Mouse (Mus musculus) stomach, embryonic 15.5 days (tissue): ENCODE data around the gene 2410004P03Rik. TPM values are rescaled to one million over a fixed set of nuclear protein-coding genes. Genes with fewer than 3 reads are reported as not detected.

ENCODE experiments used
- ATAC-seq: fragments of 200-750 bp; cut with Nextera tagmentation; 2 replicates; pipeline ENCODE4 v1.8.0; 2017; ENCODE audit warnings: low read depth, moderate number of reproducible peaks, moderate TSS enrichment; ENCODE audit not compliant: insufficient read depth, low FRiP score
- H3K27ac ChIP-seq: fragments of 300-500 bp; sonication (generic); 2 replicates; pipeline ENCODE4 v1.5.1; 2015; ENCODE audit warnings: mild to moderate bottlenecking, inconsistent platforms
- H3K27me3 ChIP-seq: fragments of 300-500 bp; sonication (generic); replicated peaks from 2 replicates; pipeline ENCODE4 v1.6.1; 2015; ENCODE audit warnings: inconsistent platforms
- H3K36me3 ChIP-seq: fragments of 300-500 bp; sonication (generic); 2 replicates; pipeline ENCODE4 v1.6.1; 2015; ENCODE audit warnings: inconsistent platforms
- H3K4me1 ChIP-seq: fragments of 300-500 bp; sonication (generic); 2 replicates; pipeline ENCODE4 v1.6.1; 2015; ENCODE audit warnings: inconsistent platforms
- H3K4me2 ChIP-seq: fragments of 300-500 bp; sonication (generic); 2 replicates; pipeline ENCODE4 v1.6.1; 2015; ENCODE audit warnings: mild to moderate bottlenecking, inconsistent platforms
- H3K4me3 ChIP-seq: fragments of 300-500 bp; sonication (generic); replicated peaks from 2 replicates; pipeline ENCODE4 v1.5.1; 2015; ENCODE audit warnings: inconsistent platforms
- H3K9ac ChIP-seq: fragments of 300-500 bp; sonication (generic); 2 replicates; pipeline ENCODE4 v1.6.1; 2015; ENCODE audit warnings: inconsistent platforms
- H3K9me3 ChIP-seq: fragments of 300-500 bp; sonication (generic); 2 replicates; pipeline ENCODE4 v1.6.1; 2016; ENCODE audit warnings: inconsistent platforms
- WGBS: fragments of 180-500 bp; shearing (Covaris S2); methylation state at CpG from one replicate; pipeline ENCODE4 v1.1.7; 2015; 5-methylcytosine and 5-hydroxymethylcytosine counted together
- polyA plus RNA-seq: library from polyadenylated mRNA; unstranded; fragments of >200 nt; fragmentation: Nextera tagmentation; extraction: Ambion mirVana; gene quantifications from 2 replicates; pipeline ENCODE4 v1.2.1, GENCODE M21; 2015

Gene 2410004P03Rik
- polyA plus RNA-seq, result 0.14 and 0.27 TPM in 2 replicates

- no peak within 1 kb of the TSS for H3K9ac ChIP-seq
- no peaks in the 10 kb centered on the region for H3K36me3 ChIP-seq
- H3K4me3 ChIP-seq, result peak within 1 kb of the TSS; percentile 45
- H3K27ac ChIP-seq, result no peak within 1 kb of the TSS
- H3K4me1 ChIP-seq, result no peaks in the 10 kb centered on the region
- ATAC-seq, result peak; percentile 54
- WGBS, result 7% methylated on average over 29 of the region's 29 CpGs
- no peaks in the 10 kb centered on the region for H3K27me3 ChIP-seq
- peak within 1 kb of the TSS; percentile 76 for H3K4me2 ChIP-seq
- H3K9me3 ChIP-seq, result no peaks in the 10 kb centered on the region
These were observed at the start of gene 2410004P03Rik for GRCm38 (mm10) chr12:17011100-17011870. TSS of gene 2410004P03Rik (minus strand) at chr12:17011727.

- Histone ChIP-seq H3K4me2 (no peak overlapping the region), H3K27me3 (no peaks in the 10 kb centered on the region), H3K4me1 (no peaks in the 10 kb centered on the region), H3K27ac (no peak overlapping the region), H3K4me3 (no peak overlapping the region), H3K36me3 (no peaks in the 10 kb centered on the region), H3K9me3 (no peaks in the 10 kb centered on the region), H3K9ac (no peak overlapping the region)
- 54% methylated on average over 7 of the region's 7 CpGs for WGBS
- no peak for ATAC-seq
These were observed 49.7 kb upstream of the 2410004P03Rik start for GRCm38 (mm10) chr12:17061183-17061722.

- 62% methylated on average over 10 of the region's 10 CpGs for WGBS
- Histone ChIP-seq H3K4me1 (no peaks in the 10 kb centered on the region), H3K4me2 (no peak overlapping the region), H3K9ac (no peak overlapping the region), H3K27me3 (no peaks in the 10 kb centered on the region), H3K27ac (no peak overlapping the region), H3K4me3 (no peak overlapping the region), H3K9me3 (no peaks in the 10 kb centered on the region), H3K36me3 (no peaks in the 10 kb centered on the region)
- ATAC-seq, result no peak
These were observed 47.0 kb upstream of the 2410004P03Rik start for GRCm38 (mm10) chr12:17058490-17058889.

- H3K9me3 ChIP-seq, result no peaks in the 10 kb centered on the region
- no peak overlapping the region for H3K27ac ChIP-seq
- 82% methylated on average over 8 of the region's 8 CpGs for WGBS
- H3K27me3 ChIP-seq, result no peaks in the 10 kb centered on the region
- H3K36me3 ChIP-seq, result no peaks in the 10 kb centered on the region
- no peak overlapping the region for H3K9ac ChIP-seq
- H3K4me3 ChIP-seq, result no peak overlapping the region
- H3K4me2 ChIP-seq, result no peak overlapping the region
- no peak for ATAC-seq
- no peaks in the 10 kb centered on the region for H3K4me1 ChIP-seq
These were observed 45.6 kb upstream of the 2410004P03Rik start for GRCm38 (mm10) chr12:17057110-17057509.

- Histone ChIP-seq H3K9me3 (no peaks in the 10 kb centered on the region), H3K9ac (no peak overlapping the region), H3K4me3 (no peak overlapping the region), H3K4me2 (no peak overlapping the region), H3K4me1 (no peaks in the 10 kb centered on the region), H3K36me3 (no peaks in the 10 kb centered on the region), H3K27ac (no peak overlapping the region), H3K27me3 (no peaks in the 10 kb centered on the region)
- WGBS, result 84% methylated on average over 4 of the region's 4 CpGs
- ATAC-seq, result no peak
These were observed 44.2 kb upstream of the 2410004P03Rik start for GRCm38 (mm10) chr12:17055766-17056165.

GRCm38 (mm10) chr12:17054691-17055090 is 43.2 kb upstream of the 2410004P03Rik start:
- H3K4me1 ChIP-seq, result no peaks in the 10 kb centered on the region
- H3K27me3 ChIP-seq, result no peaks in the 10 kb centered on the region
- no peak for ATAC-seq
- 48% methylated on average over 4 of the region's 4 CpGs for WGBS
- no peaks in the 10 kb centered on the region for H3K9me3 ChIP-seq
- H3K9ac ChIP-seq, result no peak overlapping the region
- no peaks in the 10 kb centered on the region for H3K36me3 ChIP-seq
- H3K4me2 ChIP-seq, result no peak overlapping the region
- no peak overlapping the region for H3K4me3 ChIP-seq
- no peak overlapping the region for H3K27ac ChIP-seq

GRCm38 (mm10) chr12:17052673-17053072 is 41.1 kb upstream of the 2410004P03Rik start:
- Histone ChIP-seq H3K27me3 (no peaks in the 10 kb centered on the region), H3K9me3 (no peaks in the 10 kb centered on the region), H3K27ac (no peak overlapping the region), H3K4me3 (no peak overlapping the region), H3K36me3 (no peaks in the 10 kb centered on the region), H3K4me1 (no peaks in the 10 kb centered on the region), H3K9ac (no peak overlapping the region), H3K4me2 (no peak overlapping the region)
- no peak for ATAC-seq
- WGBS, result 74% methylated on average over 2 of the region's 2 CpGs

GRCm38 (mm10) chr12:17051057-17051456 is 39.5 kb upstream of the 2410004P03Rik start:
- 44% methylated on average over 4 of the region's 4 CpGs for WGBS
- ATAC-seq, result no peak
- Histone ChIP-seq H3K27me3 (no peaks in the 10 kb centered on the region), H3K36me3 (no peaks in the 10 kb centered on the region), H3K4me3 (no peak overlapping the region), H3K27ac (no peak overlapping the region), H3K9me3 (no peaks in the 10 kb centered on the region), H3K4me2 (no peak overlapping the region), H3K9ac (no peak overlapping the region), H3K4me1 (no peaks in the 10 kb centered on the region)

- no peaks in the 10 kb centered on the region for H3K9me3 ChIP-seq
- no peaks in the 10 kb centered on the region for H3K4me1 ChIP-seq
- WGBS, result 91% methylated on average over 1 of the region's 1 CpGs
- no peak overlapping the region for H3K27ac ChIP-seq
- H3K27me3 ChIP-seq, result no peaks in the 10 kb centered on the region
- ATAC-seq, result no peak
- H3K9ac ChIP-seq, result no peak overlapping the region
- no peak overlapping the region for H3K4me3 ChIP-seq
- no peaks in the 10 kb centered on the region for H3K36me3 ChIP-seq
- H3K4me2 ChIP-seq, result no peak overlapping the region
These were observed 38.3 kb upstream of the 2410004P03Rik start for GRCm38 (mm10) chr12:17049796-17050195.

GRCm38 (mm10) chr12:17048979-17049612 is 37.6 kb upstream of the 2410004P03Rik start:
- no peak for ATAC-seq
- no peak overlapping the region for H3K27ac ChIP-seq

GRCm38 (mm10) chr12:17043311-17043710 is 31.8 kb upstream of the 2410004P03Rik start:
- Histone ChIP-seq H3K36me3 (no peaks in the 10 kb centered on the region), H3K27ac (no peak overlapping the region), H3K9ac (no peak overlapping the region), H3K4me2 (no peak overlapping the region), H3K9me3 (no peaks in the 10 kb centered on the region), H3K27me3 (no peaks in the 10 kb centered on the region), H3K4me3 (no peak overlapping the region), H3K4me1 (no peaks in the 10 kb centered on the region)
- ATAC-seq, result no peak
- WGBS, result 43% methylated on average over 5 of the region's 5 CpGs

More at GRCm38 (mm10) chr12:17048979-17049612, 37.6 kb upstream of the 2410004P03Rik start:
- no peak overlapping the region for H3K9ac ChIP-seq
- no peaks in the 10 kb centered on the region for H3K36me3 ChIP-seq
- H3K4me2 ChIP-seq, result no peak overlapping the region
- WGBS, result 68% methylated on average over 7 of the region's 7 CpGs
- no peaks in the 10 kb centered on the region for H3K9me3 ChIP-seq
- H3K4me3 ChIP-seq, result no peak overlapping the region
- H3K4me1 ChIP-seq, result no peaks in the 10 kb centered on the region
- H3K27me3 ChIP-seq, result no peaks in the 10 kb centered on the region

GRCm38 (mm10) chr12:17040567-17040966 is 29.0 kb upstream of the 2410004P03Rik start:
- Histone ChIP-seq H3K9me3 (no peaks in the 10 kb centered on the region), H3K27me3 (no peaks in the 10 kb centered on the region), H3K4me2 (no peak overlapping the region), H3K36me3 (no peaks in the 10 kb centered on the region), H3K27ac (no peak overlapping the region), H3K9ac (no peak overlapping the region), H3K4me3 (no peak overlapping the region), H3K4me1 (no peaks in the 10 kb centered on the region)
- WGBS, result 42% methylated on average over 1 of the region's 1 CpGs
- ATAC-seq, result no peak
